Mouse (Mus musculus) spleen, adult 18-20 months (tissue): ENCODE results near the gene Csdc2.
"Not testable (repeated sequence)": the region's sequence is repeated elsewhere in the genome, so short reads cannot be mapped to it uniquely, and the experiment has no call there.

Experiments
- DNase-seq, 2 experiments: peaks; one replicate each; pipeline ENCODE4 v3.0.0; 2022; ENCODE audit warnings: mixed read lengths in 2 of 2

Gene Csdc2

DNA sequence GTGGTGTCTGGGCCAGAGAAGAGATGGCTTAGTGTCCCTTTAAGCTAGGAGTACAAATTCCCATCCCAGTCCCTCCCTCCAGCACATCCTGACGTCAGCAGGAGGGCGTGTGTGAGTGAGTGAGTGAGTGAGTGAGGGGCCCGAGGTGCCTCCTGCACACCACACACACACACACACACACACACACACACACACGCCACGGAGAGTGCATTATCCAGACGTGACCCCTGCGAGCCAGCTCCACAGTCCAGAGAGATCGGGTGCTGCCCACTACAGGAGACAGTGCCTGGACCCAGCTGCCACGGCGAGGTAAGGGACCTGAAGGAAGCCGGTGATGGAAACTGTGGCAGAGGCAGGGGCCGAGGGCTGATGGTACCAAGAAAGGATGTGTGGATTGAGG lies at the start of gene Csdc2:
Csdc2 (plus strand) TSS at position 81 of the 400 bp plus-strand sequence.
- DNase-seq, result no peak

DNA sequence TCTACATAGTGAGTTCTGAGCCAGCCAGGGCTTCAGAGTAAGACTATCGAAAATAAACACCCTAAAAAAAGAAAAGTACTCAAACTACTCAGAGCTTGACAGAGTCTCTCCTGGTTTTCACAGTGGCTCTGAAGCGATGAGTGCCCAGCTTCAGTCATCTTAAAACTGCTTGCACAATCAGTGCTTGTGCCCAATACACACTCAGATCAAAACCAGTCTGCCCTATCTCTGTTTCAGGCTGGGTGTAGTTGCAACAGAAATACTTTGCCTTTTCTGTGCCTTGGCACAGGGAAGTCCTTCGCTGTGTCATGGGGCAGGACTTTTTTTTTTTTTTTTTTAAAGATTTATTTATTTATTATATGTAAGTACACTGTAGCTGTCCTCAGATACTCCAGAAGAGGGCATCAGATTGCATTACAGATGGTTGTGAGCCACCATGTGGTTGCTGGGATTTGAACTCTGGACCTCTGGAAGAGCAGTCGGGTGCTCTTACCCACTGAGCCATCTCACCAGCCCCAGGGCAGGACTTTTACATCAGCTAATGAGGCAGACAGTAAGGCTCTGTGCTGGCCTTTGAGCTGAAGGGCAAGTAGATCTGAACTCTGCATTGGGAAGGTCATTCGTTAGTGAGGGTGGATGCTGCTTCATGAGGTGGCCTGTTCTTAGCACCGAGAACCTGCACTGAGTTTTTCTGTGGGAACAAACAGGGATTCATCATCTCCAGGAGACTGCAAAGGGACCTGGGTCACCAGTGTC lies 49.6 kb upstream of the Csdc2 start:
- DNase-seq, result no peak

- no peak for DNase-seq
These were observed 47.4 kb upstream of the Csdc2 start for GRCm38 (mm10) chr15:81889175-81889574.

GRCm38 (mm10) chr15:81891140-81891802 lies 45.3 kb upstream of the Csdc2 start:
- no peak for DNase-seq

GRCm38 (mm10) chr15:81891822-81892580 lies 44.6 kb upstream of the Csdc2 start:
- DNase-seq, result no peak

- no peak for DNase-seq
These were observed 42.6 kb upstream of the Csdc2 start for GRCm38 (mm10) chr15:81894002-81894401.

DNA sequence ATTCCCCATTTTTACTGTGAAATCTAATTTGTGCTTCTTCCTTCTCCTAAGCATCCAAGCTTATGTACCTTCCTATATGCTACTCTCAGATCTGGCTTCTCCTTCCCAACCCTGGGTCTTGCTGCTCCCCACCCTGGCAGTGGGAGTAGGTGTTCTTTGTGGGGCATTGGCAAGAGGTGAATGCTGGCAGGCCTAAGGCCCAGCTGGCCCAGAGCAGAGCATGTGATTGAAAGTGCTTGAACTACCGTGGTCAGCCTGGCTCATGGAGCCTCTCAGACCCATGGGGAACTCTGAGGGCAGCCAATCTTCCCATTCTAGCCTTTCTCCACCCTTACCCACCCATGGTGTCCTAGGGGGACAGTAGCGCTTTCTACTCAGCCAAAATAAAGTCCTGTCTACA lies 40.2 kb upstream of the Csdc2 start:
- no peak for DNase-seq

- no peak for DNase-seq
These were observed 38.8 kb upstream of the Csdc2 start for GRCm38 (mm10) chr15:81897607-81898285.

DNA sequence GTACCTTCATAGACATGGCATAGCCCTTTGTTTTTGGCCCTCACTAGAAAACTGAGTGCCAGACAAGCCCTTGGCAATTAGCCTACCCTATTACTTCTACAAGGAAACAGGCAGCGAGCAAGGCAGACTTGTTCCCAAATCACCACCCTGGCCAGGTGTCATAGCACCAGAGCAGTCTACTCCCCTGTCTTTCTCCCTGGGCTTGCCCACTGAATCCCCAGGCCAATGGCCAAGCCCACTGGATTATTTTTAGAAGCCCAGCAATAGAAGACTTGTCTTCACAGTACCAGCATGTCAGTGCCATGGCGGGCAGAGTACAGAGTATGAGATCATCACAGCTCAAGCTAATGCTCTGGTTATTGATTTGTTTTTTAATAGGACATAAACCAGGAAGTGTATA lies 37.8 kb upstream of the Csdc2 start:
- no peak for DNase-seq

DNA sequence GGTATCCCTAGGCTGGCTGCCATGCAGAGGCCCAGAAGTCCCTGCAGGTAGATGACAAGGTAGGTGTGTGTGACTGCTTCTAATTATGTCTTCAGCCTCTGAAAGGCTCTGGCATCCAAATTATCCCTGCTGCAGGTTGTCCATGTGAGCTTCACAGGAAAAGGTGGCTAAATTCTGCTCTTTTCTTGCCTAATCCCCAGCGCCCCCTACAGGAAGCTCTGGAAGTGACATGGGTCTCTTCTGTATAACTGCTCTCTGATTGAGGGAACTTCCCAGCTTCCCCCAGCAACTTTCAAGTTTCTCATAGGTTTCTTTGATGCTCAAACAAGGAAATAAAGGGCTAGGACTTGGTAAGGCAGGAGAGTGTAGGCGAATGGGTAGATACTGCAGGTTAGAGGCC lies 31.6 kb upstream of the Csdc2 start:
- peak; percentile 21 to 69 for DNase-seq

GRCm38 (mm10) chr15:81907953-81908352 lies 28.6 kb upstream of the Csdc2 start:
- DNase-seq, result no peak

DNA sequence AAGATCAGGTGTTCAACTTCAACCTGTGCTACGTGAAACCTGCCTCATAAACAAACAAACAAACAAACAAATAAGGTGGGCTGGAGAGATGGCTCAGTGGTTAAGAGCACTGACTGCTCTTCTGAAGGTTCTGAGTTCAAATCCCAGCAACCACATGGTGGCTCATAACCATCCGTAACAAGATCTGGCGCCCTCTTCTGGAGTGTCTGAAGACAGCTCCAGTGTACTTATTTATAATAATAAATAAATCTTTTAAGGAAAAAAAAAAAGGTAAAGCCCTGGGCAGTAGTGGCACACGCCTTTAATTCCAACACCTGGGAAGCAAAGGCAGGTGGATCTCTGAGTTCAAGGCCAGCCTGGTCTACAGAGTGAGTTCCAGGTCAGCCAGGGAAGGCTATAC lies 27.8 kb upstream of the Csdc2 start:
- DNase-seq, result not testable (repeated sequence)

- DNase-seq, result no peak
These were observed 24.1 kb upstream of the Csdc2 start for GRCm38 (mm10) chr15:81912498-81912897.

GRCm38 (mm10) chr15:81914668-81915067 lies 21.9 kb upstream of the Csdc2 start:
- no peak for DNase-seq

GRCm38 (mm10) chr15:81915663-81916062 lies 20.9 kb upstream of the Csdc2 start:
- DNase-seq, result no peak

- DNase-seq, result no peak
These were observed 19.4 kb upstream of the Csdc2 start for GRCm38 (mm10) chr15:81917201-81917600.

DNA sequence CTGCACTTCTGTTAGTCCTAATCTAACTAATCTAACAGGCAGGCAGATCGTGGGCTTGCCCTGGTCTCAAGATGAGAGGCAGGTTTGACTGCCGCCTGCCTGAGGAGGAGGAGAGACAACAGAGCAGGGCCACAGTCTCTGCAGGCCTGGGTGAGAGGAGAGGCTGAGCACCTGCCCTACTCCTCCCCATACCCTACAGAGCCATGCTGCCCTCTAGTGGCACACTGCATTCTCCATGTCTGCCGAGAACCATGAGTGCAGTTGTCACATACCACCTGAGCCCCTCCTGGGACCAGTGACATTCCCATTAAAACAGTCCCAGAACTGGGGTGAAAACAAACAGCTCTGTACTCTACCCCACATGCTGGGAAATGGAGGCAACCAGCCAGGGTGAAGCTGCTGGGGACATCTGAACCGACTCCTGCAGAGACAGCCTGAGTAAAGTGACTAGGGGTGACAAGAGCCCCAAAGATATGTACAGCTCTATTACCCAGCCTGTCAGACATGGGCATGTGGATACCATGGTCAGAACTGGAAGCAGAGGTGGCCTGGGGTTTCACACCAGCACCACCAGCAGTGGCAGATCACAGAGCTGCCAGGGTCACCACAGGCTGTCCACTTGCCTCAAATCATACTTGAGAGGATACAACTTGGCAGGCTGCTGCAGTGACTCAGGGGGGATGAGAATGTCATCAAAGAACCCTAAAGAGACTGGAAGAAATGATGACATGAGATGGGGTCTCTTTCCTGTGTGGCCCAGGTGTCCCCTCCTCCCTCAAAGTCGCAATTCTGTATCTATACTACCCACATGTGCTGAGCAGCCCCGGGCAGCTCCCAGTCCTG lies 18.7 kb upstream of the Csdc2 start:
- DNase-seq, result peak; percentile 46 to 79

DNA sequence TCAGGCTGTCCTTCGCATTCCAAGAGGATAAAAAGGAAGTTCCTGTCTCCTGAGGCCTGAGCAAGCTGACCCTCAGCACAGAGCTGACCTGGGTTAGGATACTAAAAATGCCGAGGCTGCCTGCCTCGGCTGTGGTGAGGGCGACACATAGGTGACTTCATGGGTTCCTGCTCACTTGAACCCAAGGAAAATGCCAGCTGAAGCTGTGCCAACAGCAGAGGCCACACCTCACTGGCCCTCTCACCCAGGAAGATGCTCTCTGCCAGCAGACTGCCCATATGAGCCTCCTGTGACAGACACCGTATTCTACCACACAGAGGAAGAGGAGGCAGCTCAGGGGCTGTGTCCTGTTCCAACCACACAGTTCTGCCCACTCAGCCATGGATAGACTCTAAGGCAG lies 17.5 kb upstream of the Csdc2 start:
- DNase-seq, result no peak

GRCm38 (mm10) chr15:81920546-81921217 lies 15.9 kb upstream of the Csdc2 start:
- DNase-seq, result no peak

- DNase-seq, result no peak
These were observed 15.3 kb upstream of the Csdc2 start for GRCm38 (mm10) chr15:81921255-81921654.

DNA sequence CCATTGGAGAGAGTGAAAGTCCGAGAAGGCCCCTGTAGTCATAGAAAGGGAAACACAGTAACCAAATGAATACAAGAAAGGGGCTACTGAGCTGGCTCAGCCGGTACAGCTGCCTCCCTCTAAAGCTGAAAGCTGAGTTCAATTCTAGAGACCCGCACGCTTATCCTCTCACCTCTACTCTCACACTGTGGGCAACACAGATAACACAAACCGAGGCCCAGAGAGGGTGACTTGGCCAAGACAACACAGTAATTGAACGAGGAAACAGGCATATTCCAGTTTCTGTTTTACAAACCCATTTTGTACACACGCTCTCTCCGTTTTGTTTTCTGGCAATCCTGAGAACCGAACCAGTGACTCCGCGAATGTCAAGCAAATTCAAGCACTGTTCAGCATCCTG lies 11.6 kb upstream of the Csdc2 start:
- no peak for DNase-seq
